Mouse (Mus musculus) cortical plate, adult 2 months (tissue): Measurements from ENCODE around the gene Dbndd2.

Experiments
- CTCF ChIP-seq: fragments of 200-500 bp; IDR thresholded peaks from 2 replicates; pipeline ENCODE4 v1.5.1; 2011; ENCODE audit warnings: mild to moderate bottlenecking, control low read depth, low read length; ENCODE audit not compliant: insufficient read depth; ENCODE audit errors: extremely low read depth
- POLR2A ChIP-seq: fragments of 200-500 bp; IDR thresholded peaks from 2 replicates; pipeline ENCODE4 v1.6.1; 2011; ENCODE audit warnings: mild to moderate bottlenecking, low read length, control low read depth; ENCODE audit not compliant: insufficient read depth; ENCODE audit errors: extremely low read depth

DNA sequence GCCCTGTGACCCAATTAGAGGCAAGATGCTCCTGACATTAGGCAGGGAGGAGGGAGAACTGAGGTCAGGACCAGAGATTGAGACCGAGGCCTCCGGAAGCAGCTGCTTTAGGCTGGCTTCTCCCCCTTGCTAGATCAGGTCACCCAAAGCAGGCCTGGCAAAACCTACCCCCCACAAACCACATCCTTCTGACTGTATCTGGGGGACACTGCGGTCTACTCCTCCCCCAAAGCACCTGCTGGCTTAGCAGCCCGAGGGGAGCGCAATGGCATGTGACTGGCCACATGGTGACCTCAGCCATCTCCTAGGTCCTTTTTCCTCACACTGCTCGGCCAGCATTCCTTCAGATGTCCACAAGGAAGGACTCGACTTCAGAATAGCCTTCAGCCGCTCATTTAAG lies 44.8 kb upstream of the Dbndd2 start:
- no peak for TF ChIP-seq POLR2A
- TF ChIP-seq CTCF, result no peak
